Mouse (Mus musculus) E14TG2a.4 (cell line): ENCODE measurements around the gene Nod1.

Experiments used
- CTCF ChIP-seq: conservative IDR thresholded peaks from 2 replicates; pipeline ENCODE4 v1.5.1; 2014; ENCODE audit warnings: low read length
- NANOG ChIP-seq: IDR thresholded peaks from 2 replicates; pipeline ENCODE4 v1.6.1; 2014; ENCODE audit warnings: borderline replicate concordance, low read length, mixed read lengths
- POU5F1 ChIP-seq: IDR thresholded peaks from 2 replicates; pipeline ENCODE4 v1.6.1; 2014; ENCODE audit warnings: low read length, borderline replicate concordance

DNA sequence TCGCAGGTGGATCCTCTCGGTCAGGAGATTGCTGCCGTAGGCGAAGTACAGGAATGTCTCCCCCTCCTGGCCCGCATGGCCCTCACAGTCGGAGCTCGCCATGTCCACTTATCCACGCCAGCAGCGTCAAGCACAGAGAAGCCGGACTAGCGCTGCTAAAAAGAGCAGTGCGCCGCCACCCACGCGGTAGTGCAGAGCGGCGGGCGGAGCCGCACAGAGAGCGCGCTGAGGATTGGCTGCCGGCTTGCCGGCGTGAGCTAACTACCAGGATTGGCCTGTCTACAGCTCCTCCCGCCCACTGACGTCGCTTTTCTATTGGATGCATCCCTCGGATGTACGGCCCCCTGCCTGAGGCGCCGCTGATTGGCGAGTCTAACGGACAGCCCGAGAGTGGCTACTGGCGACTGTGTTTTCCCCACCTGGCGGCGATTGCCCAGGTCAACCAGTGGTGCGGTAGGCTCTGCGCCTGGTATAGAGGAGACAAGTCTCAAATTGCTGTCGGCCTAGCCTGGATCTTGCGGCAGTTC lies 20.4 kb upstream of the Nod1 start, which contains the start of gene Ggct:
- TF ChIP-seq CTCF: peak; percentile 12; the same call in 1 of the 2 replicates
- TF ChIP-seq NANOG: no peak
- TF ChIP-seq POU5F1: no peak
